Mouse (Mus musculus) kidney, postnatal 4 days (tissue): ENCODE measurements at regions not wholly inside any gene's neighbourhood (a gene's known extent, or its start where the extent isn't known, plus 50 kb on each side); places are given as distances from the start of the nearest gene placed in this dataset.
"Not testable (repeated sequence)": the region's sequence is repeated elsewhere in the genome, so short reads cannot be mapped to it uniquely, and the experiment has no call there.

Experiments
- DNase-seq, 2 experiments: peaks; one replicate each; pipeline ENCODE4 v3.0.0; 2021; ENCODE audit warnings: mixed read lengths in 2 of 2

DNA sequence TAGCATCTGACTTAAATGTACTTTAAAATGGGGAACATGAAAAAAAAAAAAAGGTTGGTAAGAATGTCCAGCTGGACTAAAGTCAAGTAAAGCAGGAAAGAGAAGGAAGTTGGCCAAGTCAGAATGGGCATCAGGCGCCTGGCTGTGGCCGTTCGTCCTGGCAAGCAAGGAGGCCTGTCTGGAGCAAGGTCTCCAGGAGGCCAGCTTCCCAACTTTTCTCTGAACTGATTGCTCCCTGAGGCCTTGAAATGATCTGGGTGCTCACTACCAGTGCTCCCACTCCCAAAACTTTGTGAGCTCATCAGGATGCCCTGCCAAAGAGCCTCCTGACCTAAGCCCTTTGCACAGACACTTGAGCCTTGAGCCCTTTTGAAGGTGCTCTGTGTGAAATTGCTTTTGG is 141.7 kb upstream of the Gm21897 start:
- DNase-seq, result no peak

GRCm38 (mm10) chr16:15185714-15186113 is 131.5 kb upstream of the Gm21897 start:
- no peak for DNase-seq

DNA sequence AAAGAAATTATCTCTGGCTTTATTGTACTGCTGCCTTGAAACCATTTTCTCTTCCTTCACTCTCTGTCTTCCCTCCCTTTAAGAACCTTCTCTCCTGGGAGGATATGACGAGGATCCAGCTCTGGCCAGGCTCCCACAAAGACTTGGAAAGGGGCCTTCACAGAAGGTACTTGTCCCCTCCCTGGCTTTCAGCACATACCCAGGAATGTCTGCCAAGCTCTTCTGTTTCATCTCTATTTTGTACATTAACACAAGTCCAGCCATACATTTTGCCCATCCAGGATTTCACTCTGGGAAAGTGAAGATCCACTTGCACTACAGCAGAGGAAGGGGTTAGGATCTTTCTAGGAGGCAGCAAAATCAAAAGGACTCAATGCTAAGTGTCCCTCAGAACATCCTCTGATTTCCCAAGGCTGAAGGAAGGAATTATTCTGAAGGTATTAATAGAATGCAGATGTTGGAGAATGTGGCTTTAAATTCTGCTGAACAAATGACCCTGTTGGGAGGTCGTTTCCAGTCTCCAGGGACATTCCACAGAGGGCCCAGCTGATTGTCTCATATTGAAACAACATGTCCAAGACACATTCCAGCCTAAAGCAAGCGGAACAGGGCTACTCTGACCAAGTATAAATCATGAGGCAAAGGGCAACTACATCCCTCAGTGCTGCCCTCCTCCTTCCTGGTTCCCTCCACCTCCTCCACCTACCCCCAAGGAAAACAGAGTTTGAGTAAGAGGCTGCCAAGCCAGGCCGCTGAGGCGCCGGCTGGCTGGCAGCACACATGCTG is 122.1 kb upstream of the Gm21897 start:
- peak; percentile 66 to 77 for DNase-seq

- not testable (repeated sequence) for DNase-seq
These were observed 121.3 kb upstream of the Gm21897 start for GRCm38 (mm10) chr16:15195931-15196330.

GRCm38 (mm10) chr16:15196855-15197254 is 120.4 kb upstream of the Gm21897 start:
- peak in 1 of 2 experiments; percentile 12 for DNase-seq

- no peak for DNase-seq
These were observed 101.3 kb upstream of the Gm21897 start for GRCm38 (mm10) chr16:15215921-15216320.

- no peak for DNase-seq
These were observed 96.2 kb upstream of the Gm21897 start for GRCm38 (mm10) chr16:15220961-15221547.

- no peak for DNase-seq
These were observed 79.4 kb upstream of the Gm21897 start for GRCm38 (mm10) chr16:15237836-15238235.

DNA sequence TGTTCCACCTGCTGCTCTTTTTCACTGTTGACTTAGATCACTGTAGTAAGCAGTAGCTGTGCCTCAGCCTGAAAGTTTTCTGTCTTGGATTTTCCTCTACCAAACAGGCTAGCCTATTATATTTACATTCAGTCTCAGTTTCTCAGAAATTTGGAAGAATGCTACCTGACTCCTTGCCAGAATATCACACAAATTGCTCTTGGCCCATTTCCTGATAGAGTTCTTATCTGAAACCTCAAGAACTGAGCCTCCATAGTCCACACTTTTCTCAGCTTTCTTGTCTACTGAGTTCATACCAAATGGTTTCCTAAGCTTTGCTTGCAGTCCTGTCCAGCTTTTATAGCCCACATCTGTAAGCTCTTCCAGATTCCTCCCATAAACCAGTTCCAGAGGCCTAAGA is 78.8 kb upstream of the Gm21897 start:
- no peak for DNase-seq

DNA sequence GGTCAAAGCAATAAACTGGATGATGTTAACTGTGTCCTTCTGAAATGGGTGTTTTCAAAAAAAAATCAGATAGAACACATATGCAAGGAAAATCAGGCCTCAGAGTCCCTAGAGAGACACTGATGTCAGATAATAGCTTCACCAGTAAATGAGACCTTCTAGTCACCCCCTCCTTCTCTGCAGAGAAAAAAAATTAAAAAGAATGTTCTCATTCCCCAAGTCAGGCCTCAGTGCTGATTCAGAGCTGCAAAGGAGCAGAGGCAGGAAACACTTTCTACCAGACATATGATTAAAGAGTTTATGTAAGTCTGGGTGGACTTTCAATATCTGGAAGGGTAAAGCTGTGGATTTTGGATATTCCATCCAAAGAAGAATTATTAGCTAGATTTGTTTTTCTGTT is 67.1 kb upstream of the Gm21897 start:
- DNase-seq, result no peak

DNA sequence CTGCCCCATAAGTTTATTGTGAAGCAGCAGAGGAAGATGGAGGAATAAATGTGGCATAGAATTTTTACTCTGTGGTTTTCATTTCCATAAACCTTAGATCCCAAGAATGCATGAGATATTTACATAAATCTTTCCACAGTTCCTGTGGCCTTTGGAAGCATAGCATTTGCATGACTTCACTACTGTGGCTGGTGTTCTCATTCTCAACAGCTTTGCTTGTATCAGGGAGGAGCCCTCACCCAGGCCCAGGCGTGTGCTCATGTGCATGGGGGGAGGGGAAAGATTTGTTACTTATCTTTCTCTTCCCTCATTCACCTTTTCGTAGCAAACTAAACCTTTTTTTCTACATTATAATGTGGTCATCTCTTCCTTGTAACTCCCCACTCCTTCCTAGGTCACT is 65.6 kb upstream of the Gm21897 start:
- DNase-seq, result no peak

DNA sequence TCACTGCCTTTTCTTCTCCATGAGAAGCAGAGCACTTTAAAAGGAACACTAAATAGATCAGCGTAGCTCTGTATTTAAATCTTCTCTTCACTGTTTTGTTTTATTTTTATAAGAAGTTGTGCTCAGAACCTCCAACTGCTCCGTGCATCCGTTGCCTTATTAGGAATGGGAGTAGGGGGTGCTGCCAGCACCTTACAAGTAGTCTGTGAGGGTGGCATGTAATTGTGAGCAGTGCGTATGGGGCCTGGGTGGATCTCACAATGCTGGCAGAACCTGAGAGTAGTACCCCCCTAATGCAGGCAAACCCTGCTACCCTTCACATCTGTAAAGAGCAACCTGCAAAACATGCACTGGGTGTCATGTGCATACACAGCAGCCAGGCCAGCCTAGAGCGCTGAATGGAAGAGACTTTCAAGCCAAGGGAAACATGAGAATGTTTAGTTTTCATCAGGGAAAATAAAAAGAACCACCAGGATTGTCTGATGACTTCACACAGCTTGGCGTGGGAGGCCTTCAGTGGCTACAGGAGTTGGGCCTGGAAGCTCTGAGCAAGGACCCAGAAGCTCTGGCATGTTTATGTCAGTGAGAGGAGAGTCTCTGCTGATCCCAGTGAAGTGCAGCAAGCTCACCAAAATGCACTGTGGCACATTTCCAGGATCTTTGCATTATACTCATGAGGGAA is 64.5 kb upstream of the Gm21897 start:
- DNase-seq, result peak; percentile 57 to 65

- DNase-seq, result no peak
These were observed 63.9 kb upstream of the Gm21897 start for GRCm38 (mm10) chr16:15253348-15253693.

- no peak for DNase-seq
These were observed 62.6 kb upstream of the Gm21897 start for GRCm38 (mm10) chr16:15254669-15255068.

DNA sequence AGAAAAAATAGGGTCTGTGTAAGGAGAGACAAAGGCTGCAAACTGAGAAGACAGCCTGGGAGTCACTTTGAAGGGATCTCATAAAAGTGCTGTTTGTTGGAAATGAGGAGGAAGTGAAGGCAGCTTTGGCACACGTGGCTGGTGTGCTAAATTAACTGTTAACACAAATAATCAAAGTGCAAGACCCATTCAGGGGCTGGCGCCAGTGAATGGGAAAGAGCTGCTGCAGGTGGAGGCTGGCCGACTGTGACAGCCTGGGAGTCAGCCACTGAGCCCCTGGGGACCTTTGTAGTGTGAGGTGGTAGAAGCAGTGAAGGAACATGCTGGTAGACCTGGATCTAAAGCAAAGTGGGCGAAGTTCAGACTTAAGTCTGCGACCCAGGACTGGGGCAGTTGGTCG is 57.8 kb upstream of the Gm21897 start:
- DNase-seq, result peak; percentile 51 to 60

DNA sequence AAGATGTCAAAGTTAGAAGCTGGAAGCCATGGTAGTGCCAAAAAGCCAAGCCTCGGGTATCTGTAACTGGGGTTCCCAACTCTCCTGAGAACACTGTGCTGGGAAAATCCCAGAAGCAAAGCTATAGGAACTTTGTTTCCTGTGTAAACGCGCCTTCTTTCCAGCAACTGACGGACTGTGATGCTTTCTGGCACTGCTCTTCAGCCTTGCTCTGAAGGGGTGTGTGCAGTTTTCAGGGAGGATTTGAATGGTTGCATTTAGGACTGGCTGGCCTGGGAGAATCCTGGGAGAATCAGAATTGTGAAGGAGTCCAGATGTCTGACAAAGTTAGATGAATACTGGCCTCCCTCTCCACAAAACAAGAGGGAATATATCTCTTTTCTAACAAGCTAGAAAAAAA is 57.2 kb upstream of the Gm21897 start:
- DNase-seq, result peak; percentile 28 to 44
